Mouse (Mus musculus): ENCODE data around the gene Aurkc. TPM values are rescaled to one million over a fixed set of nuclear protein-coding genes. Genes with fewer than 3 reads are reported as not detected.
"Not testable (repeated sequence)": the region's sequence is repeated elsewhere in the genome, so short reads cannot be mapped to it uniquely, and the experiment has no call there.

Aurkc gene
- polyA plus RNA-seq (2015; fragmentation: Nextera tagmentation; extraction: Ambion mirVana), result not detected in 2 replicates

DNA sequence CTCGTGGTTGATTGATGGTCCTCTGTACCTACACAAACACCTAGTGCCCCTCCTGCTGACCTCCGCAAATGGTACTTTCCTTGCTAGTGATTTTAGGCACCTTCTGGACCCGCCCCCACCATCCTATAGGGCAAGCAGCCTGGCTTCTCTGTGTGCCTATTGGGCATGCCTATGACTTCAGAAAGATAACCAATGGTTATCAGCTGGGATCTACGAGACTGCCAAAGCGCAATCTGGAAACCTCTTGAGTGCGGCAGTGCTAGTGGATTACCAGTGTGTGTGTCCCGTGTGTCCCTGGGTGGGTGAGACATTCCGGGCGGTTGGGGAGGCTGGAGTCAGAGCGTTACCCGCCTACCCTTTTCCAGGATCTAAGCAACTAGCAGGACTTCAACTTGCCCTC is at the start of gene Aurkc:
Aurkc (plus strand) TSS at position 50 of the 400 bp plus-strand sequence.
- not testable (repeated sequence) for H3K27ac ChIP-seq (ENCODE audit: low read length); ATAC-seq; H3K4me2 ChIP-seq (ENCODE audit: low read length); H3K9ac ChIP-seq (ENCODE audit: low read depth, low read length); H3K4me1 ChIP-seq (ENCODE audit: control insufficient read depth, insufficient read depth, low read length); H3K9me3 ChIP-seq (replicated peaks; ENCODE audit: control insufficient read depth, low read length, poor library complexity, severe bottlenecking); H3K4me3 ChIP-seq (ENCODE audit: low read depth, low read length); H3K27me3 ChIP-seq (ENCODE audit: control insufficient read depth, insufficient read depth, low read depth, low read length); H3K36me3 ChIP-seq (ENCODE audit: control insufficient read depth, insufficient read depth, low read length)
- 86% methylated on average over 11 of the region's 11 CpGs for WGBS

DNA sequence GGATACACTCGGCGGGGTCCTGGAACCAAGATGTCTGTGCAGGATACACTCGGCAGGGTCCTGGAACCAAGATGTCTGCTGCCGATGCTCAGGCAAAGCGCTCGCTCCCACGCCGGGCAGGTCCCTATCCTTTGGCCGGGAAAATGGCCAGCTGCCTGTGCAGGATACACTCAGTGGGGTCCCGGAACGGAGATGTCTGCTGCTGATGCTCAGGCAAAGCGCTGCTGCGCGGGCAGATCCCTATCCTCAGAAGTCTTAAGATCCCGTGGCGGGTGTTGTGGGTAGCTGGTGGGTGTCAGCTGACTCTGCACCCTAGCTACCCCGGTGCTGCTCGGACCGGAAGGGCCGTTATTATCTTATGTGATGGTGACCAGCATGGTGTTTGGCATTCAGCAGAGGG is 47.0 kb upstream of the Aurkc start:
- H3K36me3 ChIP-seq (ENCODE audit: control insufficient read depth, insufficient read depth, low read length); H3K4me1 ChIP-seq (ENCODE audit: control insufficient read depth, insufficient read depth, low read length); H3K4me2 ChIP-seq (ENCODE audit: low read length); H3K9ac ChIP-seq (ENCODE audit: low read depth, low read length); H3K27ac ChIP-seq (ENCODE audit: low read length); H3K4me3 ChIP-seq (ENCODE audit: low read depth, low read length); H3K9me3 ChIP-seq (replicated peaks; ENCODE audit: control insufficient read depth, low read length, poor library complexity, severe bottlenecking); ATAC-seq; H3K27me3 ChIP-seq (ENCODE audit: control insufficient read depth, insufficient read depth, low read depth, low read length): not testable (repeated sequence)
- 94% methylated on average over 18 of the region's 20 CpGs for WGBS

DNA sequence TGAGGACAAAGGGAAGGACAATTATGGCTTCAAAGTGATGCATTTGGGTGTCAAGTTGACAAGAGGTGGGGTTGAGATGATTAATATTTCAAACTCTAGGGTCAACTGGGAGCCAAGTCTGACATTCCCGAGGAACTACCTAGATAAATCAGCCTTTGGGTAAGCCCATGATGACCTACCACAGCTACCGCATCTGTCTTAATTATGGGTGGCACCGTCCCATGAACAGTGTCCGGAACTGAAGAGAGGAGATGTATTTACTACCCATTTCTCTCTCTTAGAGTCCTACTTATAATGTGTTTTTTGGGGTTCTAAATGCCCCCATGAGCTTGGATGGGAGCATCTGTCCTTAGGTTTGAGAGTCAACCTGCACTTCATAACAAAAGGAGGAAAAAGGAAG is 38.5 kb upstream of the Aurkc start:
- Histone ChIP-seq H3K9me3 (replicated peaks; ENCODE audit: control insufficient read depth, low read length, poor library complexity, severe bottlenecking) (no peaks in the 10 kb centered on the region), H3K36me3 (ENCODE audit: control insufficient read depth, insufficient read depth, low read length) (no peaks in the 10 kb centered on the region), H3K9ac (ENCODE audit: low read depth, low read length) (no peak overlapping the region), H3K27ac (ENCODE audit: low read length) (no peak overlapping the region), H3K4me2 (ENCODE audit: low read length) (no peak overlapping the region), H3K4me3 (ENCODE audit: low read depth, low read length) (no peak overlapping the region), H3K27me3 (ENCODE audit: control insufficient read depth, insufficient read depth, low read depth, low read length) (no peaks in the 10 kb centered on the region), H3K4me1 (ENCODE audit: control insufficient read depth, insufficient read depth, low read length) (no peaks in the 10 kb centered on the region)
- WGBS, result 93% methylated on average over 4 of the region's 4 CpGs
- no peak for ATAC-seq

DNA sequence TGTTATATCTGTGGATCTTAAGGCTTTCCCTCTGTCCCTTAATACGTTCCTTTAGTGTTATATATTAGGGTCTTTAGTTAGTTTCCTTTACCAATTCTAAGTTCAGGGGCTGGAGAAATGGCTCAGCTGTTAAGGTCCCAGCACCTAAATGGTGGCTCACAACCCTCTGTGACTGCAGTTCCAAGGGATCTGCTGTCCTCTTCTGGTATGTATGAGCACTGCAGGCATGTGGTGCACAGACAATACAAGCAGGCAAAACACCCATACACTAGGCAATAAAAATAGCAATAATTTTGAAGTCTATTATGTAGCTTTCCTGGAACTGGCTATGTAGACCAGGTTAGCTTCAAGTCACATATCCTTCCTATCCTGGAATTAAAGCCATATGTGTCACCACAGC is 36.5 kb upstream of the Aurkc start:
- 88% methylated on average over 1 of the region's 1 CpGs for WGBS
- H3K9me3 ChIP-seq (replicated peaks; ENCODE audit: control insufficient read depth, low read length, poor library complexity, severe bottlenecking), result no peaks in the 10 kb centered on the region
- H3K36me3 ChIP-seq (ENCODE audit: control insufficient read depth, insufficient read depth, low read length), result peaks cover 6% of the 10 kb centered on the region; the same call in 1 of the 2 replicates
- H3K4me2 ChIP-seq (ENCODE audit: low read length), result no peak overlapping the region
- H3K4me1 ChIP-seq (ENCODE audit: control insufficient read depth, insufficient read depth, low read length), result no peaks in the 10 kb centered on the region
- H3K4me3 ChIP-seq (ENCODE audit: low read depth, low read length), result no peak overlapping the region
- H3K9ac ChIP-seq (ENCODE audit: low read depth, low read length), result no peak overlapping the region
- no peaks in the 10 kb centered on the region for H3K27me3 ChIP-seq (ENCODE audit: control insufficient read depth, insufficient read depth, low read depth, low read length)
- ATAC-seq, result no peak
- no peak overlapping the region for H3K27ac ChIP-seq (ENCODE audit: low read length)

DNA sequence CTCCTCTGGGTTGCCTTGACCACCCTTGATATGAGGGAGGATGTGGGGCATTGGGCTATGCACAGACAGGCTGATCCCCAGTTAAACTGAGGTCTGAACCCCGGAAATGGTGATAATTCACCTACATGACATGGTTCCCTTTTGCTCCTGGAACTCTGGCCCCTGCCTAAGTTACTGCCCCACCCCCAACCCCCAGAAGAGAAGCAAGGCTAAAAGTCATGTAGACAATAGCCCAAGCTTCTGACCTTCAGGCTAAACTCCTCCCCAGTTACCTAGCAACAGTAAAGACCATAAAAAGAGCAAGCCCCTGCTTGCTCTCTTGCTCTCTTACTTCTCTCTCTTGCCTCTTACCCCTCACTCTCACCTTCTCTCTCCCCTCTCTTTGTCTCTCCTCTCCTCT is 21.5 kb upstream of the Aurkc start:
- no peak for ATAC-seq
- Histone ChIP-seq H3K27me3 (ENCODE audit: control insufficient read depth, insufficient read depth, low read depth, low read length) (no peaks in the 10 kb centered on the region), H3K4me2 (ENCODE audit: low read length) (no peak overlapping the region), H3K27ac (ENCODE audit: low read length) (no peak overlapping the region), H3K9ac (ENCODE audit: low read depth, low read length) (no peak overlapping the region), H3K36me3 (ENCODE audit: control insufficient read depth, insufficient read depth, low read length) (no peaks in the 10 kb centered on the region), H3K9me3 (replicated peaks; ENCODE audit: control insufficient read depth, low read length, poor library complexity, severe bottlenecking) (no peaks in the 10 kb centered on the region), H3K4me3 (ENCODE audit: low read depth, low read length) (no peak overlapping the region), H3K4me1 (ENCODE audit: control insufficient read depth, insufficient read depth, low read length) (no peaks in the 10 kb centered on the region)
- WGBS, result 85% methylated on average over 1 of the region's 1 CpGs

DNA sequence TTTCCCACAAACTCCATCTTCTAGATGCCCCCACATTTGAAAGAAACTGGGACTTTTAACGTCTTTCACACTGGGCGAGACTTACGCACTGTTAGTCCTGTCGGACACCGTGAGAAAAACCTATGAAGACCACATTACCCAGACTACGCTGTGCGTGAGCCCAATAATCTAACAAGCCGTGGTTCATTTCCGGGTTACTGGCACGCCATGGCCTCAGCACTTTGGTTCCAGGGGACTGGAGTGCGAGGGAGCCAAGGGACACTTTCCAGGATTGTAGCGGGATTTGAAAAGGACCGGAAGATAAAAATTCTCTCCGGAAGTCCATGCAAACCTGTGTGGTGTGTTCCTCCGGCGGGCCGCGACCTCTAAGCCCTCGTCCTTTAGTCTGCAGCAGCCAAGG is 18.2 kb upstream of the Aurkc start:
- no peak for ATAC-seq
- Histone ChIP-seq H3K27me3 (ENCODE audit: control insufficient read depth, insufficient read depth, low read depth, low read length) (no peaks in the 10 kb centered on the region), H3K27ac (ENCODE audit: low read length) (no peak overlapping the region), H3K4me2 (ENCODE audit: low read length) (no peak overlapping the region), H3K4me1 (ENCODE audit: control insufficient read depth, insufficient read depth, low read length) (no peaks in the 10 kb centered on the region), H3K36me3 (ENCODE audit: control insufficient read depth, insufficient read depth, low read length) (no peaks in the 10 kb centered on the region), H3K4me3 (ENCODE audit: low read depth, low read length) (no peak overlapping the region), H3K9me3 (replicated peaks; ENCODE audit: control insufficient read depth, low read length, poor library complexity, severe bottlenecking) (0 out of 2 replicates have a peak, but pooled peaks cover 2% of the 10 kb centered on the region), H3K9ac (ENCODE audit: low read depth, low read length) (no peak overlapping the region)
- WGBS, result 91% methylated on average over 19 of the region's 19 CpGs

DNA sequence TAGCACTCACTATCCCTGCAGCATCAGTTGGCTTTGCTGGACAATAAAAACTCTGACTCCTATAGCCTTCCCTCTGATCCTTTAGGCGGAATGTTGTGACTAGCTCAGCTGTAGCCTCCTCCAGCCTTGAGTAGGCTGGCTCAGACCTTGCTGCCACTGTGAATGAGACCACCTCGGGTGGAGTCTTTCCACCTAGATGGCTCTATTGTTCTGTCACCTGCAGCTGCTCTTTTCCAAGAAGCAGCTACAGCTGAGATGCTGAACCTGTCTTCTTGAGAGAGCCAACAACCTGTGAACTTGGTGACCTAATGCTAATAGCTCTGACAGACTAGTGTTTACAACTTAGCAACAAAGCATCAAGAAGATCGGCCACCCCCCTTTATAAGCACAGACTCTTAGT is 3.8 kb downstream of the Aurkc start:
- WGBS, result 66% methylated on average over 3 of the region's 3 CpGs

DNA sequence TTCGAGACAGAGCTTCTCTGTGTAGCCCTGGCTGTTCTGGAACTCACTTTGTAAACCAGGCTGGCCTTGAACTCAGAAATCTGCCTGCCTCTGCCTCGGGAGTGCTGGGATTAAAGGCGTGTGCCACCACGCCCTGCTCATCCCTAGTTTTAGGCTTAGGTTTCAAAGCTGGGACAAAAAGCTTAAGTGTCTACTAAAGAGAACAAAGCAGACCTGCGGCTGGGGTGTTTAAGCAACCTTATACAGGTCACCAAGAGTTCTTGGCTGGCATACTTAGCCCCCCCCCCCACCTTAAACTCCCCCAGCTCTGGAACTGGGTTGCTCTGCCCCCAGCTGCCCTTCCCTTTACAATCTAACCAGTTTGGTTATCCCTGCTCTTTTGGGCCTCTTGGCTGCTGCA is 10.3 kb downstream of the Aurkc start:
- 72% methylated on average over 5 of the region's 5 CpGs for WGBS
- not testable (repeated sequence) for H3K9ac ChIP-seq (ENCODE audit: low read depth, low read length); H3K27me3 ChIP-seq (ENCODE audit: control insufficient read depth, insufficient read depth, low read depth, low read length); H3K36me3 ChIP-seq (ENCODE audit: control insufficient read depth, insufficient read depth, low read length); H3K4me1 ChIP-seq (ENCODE audit: control insufficient read depth, insufficient read depth, low read length); H3K27ac ChIP-seq (ENCODE audit: low read length); H3K9me3 ChIP-seq (replicated peaks; ENCODE audit: control insufficient read depth, low read length, poor library complexity, severe bottlenecking); ATAC-seq; H3K4me3 ChIP-seq (ENCODE audit: low read depth, low read length); H3K4me2 ChIP-seq (ENCODE audit: low read length)

More for the DNA sequence above, 3.8 kb downstream of the Aurkc start:
- not testable (repeated sequence) for H3K4me1 ChIP-seq (ENCODE audit: control insufficient read depth, insufficient read depth, low read length); H3K27ac ChIP-seq (ENCODE audit: low read length); H3K9ac ChIP-seq (ENCODE audit: low read depth, low read length); ATAC-seq; H3K4me2 ChIP-seq (ENCODE audit: low read length); H3K9me3 ChIP-seq (replicated peaks; ENCODE audit: control insufficient read depth, low read length, poor library complexity, severe bottlenecking); H3K4me3 ChIP-seq (ENCODE audit: low read depth, low read length); H3K36me3 ChIP-seq (ENCODE audit: control insufficient read depth, insufficient read depth, low read length); H3K27me3 ChIP-seq (ENCODE audit: control insufficient read depth, insufficient read depth, low read depth, low read length)

DNA sequence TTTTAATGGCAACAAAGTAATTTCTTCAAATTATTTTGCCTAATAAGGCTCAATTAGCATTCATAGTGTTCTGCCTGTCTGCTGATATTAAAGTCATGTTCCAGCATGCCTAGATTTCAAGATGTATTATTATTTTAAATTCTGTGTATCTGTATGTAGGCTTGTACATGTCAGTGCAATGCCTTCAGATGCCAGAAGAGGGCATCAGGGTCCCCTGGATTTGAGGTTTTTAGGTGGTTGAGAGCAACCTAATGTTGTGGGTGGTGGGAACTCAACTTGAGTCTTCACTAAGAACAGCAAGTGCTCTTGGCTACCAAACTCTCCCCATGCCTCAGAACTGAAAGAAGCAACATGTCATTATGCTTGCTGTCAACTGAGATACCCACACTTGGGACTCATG is 32.3 kb downstream of the Aurkc start:
- Histone ChIP-seq H3K27ac (ENCODE audit: low read length) (no peak overlapping the region), H3K4me2 (ENCODE audit: low read length) (no peak overlapping the region), H3K9ac (ENCODE audit: low read depth, low read length) (no peak overlapping the region), H3K4me3 (ENCODE audit: low read depth, low read length) (no peak overlapping the region), H3K36me3 (ENCODE audit: control insufficient read depth, insufficient read depth, low read length) (no peaks in the 10 kb centered on the region), H3K9me3 (replicated peaks; ENCODE audit: control insufficient read depth, low read length, poor library complexity, severe bottlenecking) (peaks cover 2% of the 10 kb centered on the region; the same call in 1 of the 2 replicates), H3K27me3 (ENCODE audit: control insufficient read depth, insufficient read depth, low read depth, low read length) (no peaks in the 10 kb centered on the region), H3K4me1 (ENCODE audit: control insufficient read depth, insufficient read depth, low read length) (no peaks in the 10 kb centered on the region)
- no peak for ATAC-seq
